Mouse (Mus musculus) thymus, adult 2 months (tissue): ENCODE measurements around the gene Dapk2. TPM values are rescaled to one million over a fixed set of nuclear protein-coding genes. Genes with fewer than 3 reads are reported as not detected.

Experiments used
- DNase-seq: peaks from one replicate; pipeline ENCODE4 v3.0.0; 2021
- H3K27ac ChIP-seq: fragments of 200-500 bp; 2 replicates; pipeline ENCODE4 v1.5.1; 2012; ENCODE audit warnings: low read length, control low read depth; ENCODE audit not compliant: control insufficient read depth, insufficient read depth
- H3K27me3 ChIP-seq: fragments of 200-500 bp; 2 replicates; pipeline ENCODE4 v1.6.1; 2012; ENCODE audit warnings: mild to moderate bottlenecking, low read length, moderate library complexity, mixed read lengths; ENCODE audit not compliant: control insufficient read depth, insufficient read depth
- H3K36me3 ChIP-seq: fragments of 200-500 bp; 2 replicates; pipeline ENCODE4 v1.6.1; 2012; ENCODE audit warnings: mild to moderate bottlenecking, low read length, moderate library complexity; ENCODE audit not compliant: control insufficient read depth, insufficient read depth
- H3K4me1 ChIP-seq: fragments of 200-500 bp; replicated peaks from 2 replicates; pipeline ENCODE4 v1.6.1; 2012; ENCODE audit warnings: low read length; ENCODE audit not compliant: control insufficient read depth, insufficient read depth
- H3K4me3 ChIP-seq: fragments of 200-500 bp; 2 replicates; pipeline ENCODE4 v1.5.1; 2012; ENCODE audit warnings: mild to moderate bottlenecking, low read length, control low read depth, moderate library complexity; ENCODE audit not compliant: control insufficient read depth, insufficient read depth
- CTCF ChIP-seq: fragments of 200-500 bp; IDR thresholded peaks from 2 replicates; pipeline ENCODE4 v1.5.1; 2012; ENCODE audit warnings: mild to moderate bottlenecking, control low read depth, low read length, moderate library complexity, borderline replicate concordance; ENCODE audit not compliant: control insufficient read depth, poor library complexity, insufficient read depth; ENCODE audit errors: extremely low read depth
- POLR2A ChIP-seq: fragments of 200-500 bp; IDR thresholded peaks from 2 replicates; pipeline ENCODE4 v1.6.1; 2012; ENCODE audit warnings: mild to moderate bottlenecking, low read length, control low read depth, moderate library complexity; ENCODE audit not compliant: control insufficient read depth, poor library complexity, insufficient read depth; ENCODE audit errors: extremely low read depth
- WGBS: fragments of 180-500 bp; shearing (Covaris S2); methylation state at CpG from one replicate; pipeline ENCODE4 v1.1.7; 2018; 5-methylcytosine and 5-hydroxymethylcytosine counted together
- polyA plus RNA-seq: library from polyadenylated mRNA; depleted of rRNA; stranded (reverse); fragments of >200 nt; gene quantifications from 2 replicates; pipeline ENCODE4 v1.2.3, GENCODE M21; 2012

Dapk2 gene
- polyA plus RNA-seq, 1 experiment = 5.1 TPM

- TF ChIP-seq POLR2A (no peak), CTCF (no peak)
- H3K27ac ChIP-seq = no peak overlapping the region
- WGBS = 58% methylated on average over 7 of the region's 7 CpGs
- DNase-seq = no peak
- no peaks in the 10 kb centered on the region for H3K27me3 ChIP-seq
- no peaks in the 10 kb centered on the region for H3K4me1 ChIP-seq
- H3K36me3 ChIP-seq = no peaks in the 10 kb centered on the region
- no peak overlapping the region for H3K4me3 ChIP-seq
These were observed 44.4 kb downstream of the Dapk2 start for GRCm38 (mm10) chr9:66202463-66202862.

GRCm38 (mm10) chr9:66205702-66206101 lies 47.7 kb downstream of the Dapk2 start:
- H3K27me3 ChIP-seq = no peaks in the 10 kb centered on the region
- no peak overlapping the region for H3K27ac ChIP-seq
- no peaks in the 10 kb centered on the region for H3K4me1 ChIP-seq
- WGBS = 97% methylated on average over 9 of the region's 9 CpGs
- no peaks in the 10 kb centered on the region for H3K36me3 ChIP-seq
- DNase-seq = no peak
- no peak for TF ChIP-seq POLR2A
- no peak for TF ChIP-seq CTCF
- no peak overlapping the region for H3K4me3 ChIP-seq

- H3K4me1 ChIP-seq = no peaks in the 10 kb centered on the region
- H3K27ac ChIP-seq = no peak overlapping the region
- TF ChIP-seq POLR2A = no peak
- no peak for TF ChIP-seq CTCF
- DNase-seq = no peak
- H3K36me3 ChIP-seq = no peaks in the 10 kb centered on the region
- WGBS = 86% methylated on average over 5 of the region's 5 CpGs
- no peak overlapping the region for H3K4me3 ChIP-seq
- no peaks in the 10 kb centered on the region for H3K27me3 ChIP-seq
These were observed 48.8 kb downstream of the Dapk2 start for GRCm38 (mm10) chr9:66206825-66207224.

DNA sequence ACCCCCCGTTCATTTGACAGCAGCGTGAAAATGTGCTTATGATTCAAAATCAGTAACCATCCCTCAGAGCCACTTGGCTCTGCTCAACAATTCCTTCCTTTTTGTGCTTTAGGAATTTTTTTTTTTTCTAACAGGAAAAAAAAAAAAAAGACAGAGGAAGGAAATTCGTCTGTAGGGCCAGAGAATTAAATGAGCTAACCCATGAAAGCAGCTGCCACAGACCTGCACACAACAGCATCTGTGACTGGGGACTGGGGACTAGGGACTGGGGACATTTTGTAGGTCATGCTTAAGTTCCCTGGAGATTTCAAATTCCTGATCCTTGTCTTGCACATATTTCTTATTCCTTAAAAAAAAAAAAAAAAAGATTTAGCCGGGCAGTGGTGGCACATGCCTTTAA lies 53.4 kb downstream of the Dapk2 start:
- Histone ChIP-seq H3K27ac (no peak overlapping the region), H3K27me3 (no peaks in the 10 kb centered on the region), H3K36me3 (no peaks in the 10 kb centered on the region), H3K4me3 (no peak overlapping the region), H3K4me1 (no peaks in the 10 kb centered on the region)
- no peak for TF ChIP-seq CTCF
- TF ChIP-seq POLR2A = no peak
- DNase-seq = no peak
- 81% methylated on average over 4 of the region's 4 CpGs for WGBS

DNA sequence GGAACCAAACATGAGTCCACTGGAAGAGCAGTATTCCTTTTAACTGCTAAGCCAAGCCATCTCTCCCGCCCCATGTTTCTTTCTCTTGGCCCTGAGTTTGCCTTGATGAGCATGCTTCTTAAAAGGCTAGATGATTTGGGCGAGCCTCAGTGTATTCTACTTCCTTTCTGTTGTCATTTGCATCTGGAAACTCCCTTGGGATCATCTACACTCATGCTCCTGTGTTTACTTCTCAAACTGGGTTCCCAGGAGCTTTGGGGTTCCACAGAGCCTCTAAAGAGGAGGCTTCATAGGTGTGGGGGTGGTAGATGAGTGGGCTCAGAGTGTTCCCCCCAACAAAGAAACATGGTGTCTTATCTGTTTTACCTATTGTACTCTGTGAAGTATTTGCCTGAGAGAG lies 54.1 kb downstream of the Dapk2 start:
- H3K27me3 ChIP-seq = no peaks in the 10 kb centered on the region
- no peak overlapping the region for H3K4me3 ChIP-seq
- H3K4me1 ChIP-seq = no peaks in the 10 kb centered on the region
- TF ChIP-seq POLR2A = no peak
- no peak for DNase-seq
- 89% methylated on average over 2 of the region's 2 CpGs for WGBS
- H3K27ac ChIP-seq = no peak overlapping the region
- no peaks in the 10 kb centered on the region for H3K36me3 ChIP-seq

GRCm38 (mm10) chr9:66212802-66213201 lies 54.8 kb downstream of the Dapk2 start:
- TF ChIP-seq POLR2A (no peak), CTCF (no peak)
- H3K4me1 ChIP-seq = no peaks in the 10 kb centered on the region
- H3K36me3 ChIP-seq = no peaks in the 10 kb centered on the region
- WGBS = 89% methylated on average over 5 of the region's 5 CpGs
- no peak overlapping the region for H3K4me3 ChIP-seq
- H3K27ac ChIP-seq = no peak overlapping the region
- H3K27me3 ChIP-seq = no peaks in the 10 kb centered on the region
- no peak for DNase-seq

- Histone ChIP-seq H3K27ac (no peak overlapping the region), H3K27me3 (no peaks in the 10 kb centered on the region), H3K36me3 (no peaks in the 10 kb centered on the region), H3K4me1 (no peaks in the 10 kb centered on the region), H3K4me3 (no peak overlapping the region)
- DNase-seq = no peak
- no peak for TF ChIP-seq CTCF
- TF ChIP-seq POLR2A = no peak
- 63% methylated on average over 5 of the region's 5 CpGs for WGBS
These were observed 55.5 kb downstream of the Dapk2 start for GRCm38 (mm10) chr9:66213386-66214032.
